Mouse (Mus musculus) erythroblast, embryonic 14.5 days (primary cell): ENCODE data around the gene Scn8a.

Source experiments
- GATA1 ChIP-seq: IDR thresholded peaks from 2 replicates; pipeline ENCODE4 v1.6.1; 2012; ENCODE audit warnings: low read length, inconsistent platforms, mixed read lengths
- TAL1 ChIP-seq: IDR thresholded peaks from 3 replicates; pipeline ENCODE4 v1.6.1; 2012; ENCODE audit warnings: low read length, inconsistent platforms, mixed read lengths

DNA sequence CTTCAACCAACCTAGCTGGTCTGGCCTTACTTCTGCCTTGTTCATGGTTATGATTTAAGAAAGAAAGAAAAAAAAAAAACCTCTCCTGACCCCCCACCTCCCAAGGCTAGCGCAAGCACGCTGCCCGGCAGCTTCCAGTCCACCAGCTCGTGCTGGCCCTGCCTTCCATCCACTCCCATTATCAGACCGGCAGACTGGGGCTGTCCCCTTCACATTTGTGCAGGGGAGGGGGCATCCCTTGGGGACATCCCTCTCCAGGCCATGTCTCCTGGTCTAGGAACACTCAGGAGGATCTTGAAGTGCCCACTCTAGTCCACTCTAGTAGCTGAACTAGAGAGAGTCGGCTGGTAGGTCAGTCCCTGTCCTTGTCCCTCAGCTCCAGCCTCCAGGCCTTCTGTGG lies 174.9 kb downstream of the Scn8a start:
- TF ChIP-seq TAL1 (no peak), GATA1 (no peak)
